Mouse (Mus musculus): ENCODE results near the gene Ugt2b38. TPM values are rescaled to one million over a fixed set of nuclear protein-coding genes. Genes with fewer than 3 reads are reported as not detected.
"Not testable (repeated sequence)": the region's sequence is repeated elsewhere in the genome, so short reads cannot be mapped to it uniquely, and the experiment has no call there.

The Ugt2b38 gene
- polyA plus RNA-seq, 1 experiment from 2014 or later: not detected

DNA sequence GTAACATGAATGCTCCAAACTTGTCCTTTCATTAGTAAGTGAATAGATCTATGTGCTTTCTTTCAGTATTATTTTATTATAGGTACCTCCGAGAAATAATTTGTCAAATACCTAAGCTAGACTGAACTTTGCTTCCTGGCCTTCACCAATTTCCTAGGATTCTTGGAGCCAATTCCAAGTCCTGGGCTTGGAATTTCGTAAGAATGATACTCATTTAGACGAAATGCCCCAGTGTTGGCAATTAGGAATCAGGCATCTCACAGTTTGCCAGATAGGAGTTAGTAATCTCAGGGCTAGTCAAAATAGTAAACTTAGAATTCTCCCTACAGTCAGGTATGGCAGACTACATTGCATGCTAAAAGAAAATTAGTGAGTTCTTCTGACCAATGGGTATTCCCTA lies 1.7 kb upstream of the Ugt2b38 start:
- WGBS: 67% methylated on average over 3 of the region's 3 CpGs
- H3K4me1 ChIP-seq (ENCODE audit: insufficient read depth, low read depth, low read length): no peaks in the 10 kb centered on the region
- H3K4me2 ChIP-seq (replicated peaks; ENCODE audit: low read depth, low read length): no peak overlapping the region
- ATAC-seq (no peak), DNase-seq (ENCODE audit: low spot score) (no peak)
- H3K36me3 ChIP-seq (ENCODE audit: insufficient read depth, low read length): no peaks in the 10 kb centered on the region
- no peaks in the 10 kb centered on the region for H3K9me3 ChIP-seq (ENCODE audit: low read length)
- TF ChIP-seq EP300 (IDR thresholded peaks at IDR 0.05) (no peak), CTCF (IDR thresholded peaks at IDR 0.05) (no peak)
- H3K27me3 ChIP-seq (replicated peaks; ENCODE audit: insufficient read depth, low read length): no peaks in the 10 kb centered on the region
- H3K9ac ChIP-seq (replicated peaks; ENCODE audit: low read depth): no peak overlapping the region
- no peak overlapping the region for H3K4me3 ChIP-seq (ENCODE audit: low read depth, low read length)
- no peak overlapping the region for H3K27ac ChIP-seq (ENCODE audit: low read length)

DNA sequence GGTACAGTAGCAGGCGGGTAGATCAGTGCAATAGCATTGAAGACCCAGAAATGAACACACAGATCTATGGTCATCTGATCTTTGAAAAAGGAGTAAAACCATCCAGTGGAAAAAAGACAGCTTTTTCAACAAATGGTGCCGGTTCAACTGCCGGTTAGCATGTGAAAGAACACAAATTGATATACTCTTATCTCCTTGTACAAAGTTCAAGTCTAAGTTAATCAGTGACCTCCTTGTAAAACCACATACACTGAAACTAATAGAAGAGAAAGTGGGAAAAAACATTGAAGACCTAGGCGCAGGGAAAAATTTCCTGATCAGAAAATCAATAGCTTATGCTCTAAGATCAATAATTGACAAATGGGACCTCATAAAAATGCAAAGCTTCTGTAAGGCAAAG lies 27.0 kb downstream of the Ugt2b38 start:
- no peak overlapping the region for H3K4me2 ChIP-seq (replicated peaks; ENCODE audit: low read depth, low read length)
- ATAC-seq (no peak), DNase-seq (ENCODE audit: low spot score) (no peak)
- no peaks in the 10 kb centered on the region for H3K4me1 ChIP-seq (ENCODE audit: insufficient read depth, low read depth, low read length)
- no peak for TF ChIP-seq EP300 (IDR thresholded peaks at IDR 0.05)
- no peak for TF ChIP-seq CTCF (IDR thresholded peaks at IDR 0.05)
- WGBS: 83% methylated on average over 4 of the region's 4 CpGs
- no peaks in the 10 kb centered on the region for H3K36me3 ChIP-seq (ENCODE audit: insufficient read depth, low read length)
- no peaks in the 10 kb centered on the region for H3K9me3 ChIP-seq (ENCODE audit: low read length)
- no peaks in the 10 kb centered on the region for H3K27me3 ChIP-seq (replicated peaks; ENCODE audit: insufficient read depth, low read length)
- H3K9ac ChIP-seq (replicated peaks; ENCODE audit: low read depth): no peak overlapping the region
- no peak overlapping the region for H3K4me3 ChIP-seq (ENCODE audit: low read depth, low read length)
- H3K27ac ChIP-seq (ENCODE audit: low read length): no peak overlapping the region

- no peaks in the 10 kb centered on the region for H3K36me3 ChIP-seq (ENCODE audit: insufficient read depth, low read length)
- ATAC-seq (peak; percentile 40; the same call in 1 of the 2 replicates), DNase-seq (ENCODE audit: low spot score) (peak; percentile 45)
Measured at GRCm38 (mm10) chr5:87390818-87391217, 33.2 kb downstream of the Ugt2b38 start.

GRCm38 (mm10) chr5:87380234-87380633 lies 43.8 kb downstream of the Ugt2b38 start:
- no peak overlapping the region for H3K4me3 ChIP-seq (ENCODE audit: low read depth, low read length)
- H3K27ac ChIP-seq (ENCODE audit: low read length): no peak overlapping the region
- ATAC-seq (no peak), DNase-seq (ENCODE audit: low spot score) (no peak)
- no peak overlapping the region for H3K4me2 ChIP-seq (replicated peaks; ENCODE audit: low read depth, low read length)
- H3K27me3 ChIP-seq (replicated peaks; ENCODE audit: insufficient read depth, low read length): no peaks in the 10 kb centered on the region
- 34% methylated on average over 2 of the region's 2 CpGs for WGBS
- no peak overlapping the region for H3K9ac ChIP-seq (replicated peaks; ENCODE audit: low read depth)
- no peaks in the 10 kb centered on the region for H3K4me1 ChIP-seq (ENCODE audit: insufficient read depth, low read depth, low read length)
- H3K9me3 ChIP-seq (ENCODE audit: low read length): no peaks in the 10 kb centered on the region
- TF ChIP-seq CTCF (IDR thresholded peaks at IDR 0.05) (no peak), EP300 (IDR thresholded peaks at IDR 0.05) (no peak)
- no peaks in the 10 kb centered on the region for H3K36me3 ChIP-seq (ENCODE audit: insufficient read depth, low read length)

More at GRCm38 (mm10) chr5:87390818-87391217, 33.2 kb downstream of the Ugt2b38 start:
- Histone ChIP-seq H3K4me3 (ENCODE audit: low read depth, low read length) (no peak overlapping the region), H3K4me2 (replicated peaks; ENCODE audit: low read depth, low read length) (no peak overlapping the region), H3K9me3 (ENCODE audit: low read length) (no peaks in the 10 kb centered on the region), H3K4me1 (ENCODE audit: insufficient read depth, low read depth, low read length) (no peaks in the 10 kb centered on the region), H3K9ac (replicated peaks; ENCODE audit: low read depth) (no peak overlapping the region), H3K27ac (ENCODE audit: low read length) (no peak overlapping the region), H3K27me3 (replicated peaks; ENCODE audit: insufficient read depth, low read length) (no peaks in the 10 kb centered on the region)
- no peak for TF ChIP-seq EP300 (IDR thresholded peaks at IDR 0.05)
- no peak for TF ChIP-seq CTCF (IDR thresholded peaks at IDR 0.05)
- 61% methylated on average over 2 of the region's 2 CpGs for WGBS

DNA sequence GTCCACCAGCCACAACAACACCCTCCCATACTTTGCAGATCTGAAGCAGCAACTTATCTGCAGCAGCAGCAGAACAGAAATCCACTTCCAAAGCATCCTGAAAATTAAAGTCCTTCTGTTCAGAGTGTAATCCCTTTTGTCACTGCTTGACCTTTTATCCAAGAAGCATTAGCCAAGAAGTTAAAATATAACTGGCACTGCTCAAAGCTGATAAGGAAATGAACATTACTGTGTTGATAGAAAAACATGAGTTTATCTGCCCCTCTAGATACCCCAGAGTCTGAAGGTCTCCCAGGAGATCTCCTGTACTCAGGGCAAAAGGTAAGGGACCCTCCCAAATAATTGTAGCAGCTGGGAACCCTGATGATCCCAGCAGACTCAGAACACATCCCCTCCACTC lies 44.2 kb downstream of the Ugt2b38 start:
- Histone ChIP-seq H3K4me1 (ENCODE audit: insufficient read depth, low read depth, low read length) (no peaks in the 10 kb centered on the region), H3K4me3 (ENCODE audit: low read depth, low read length) (no peak overlapping the region), H3K4me2 (replicated peaks; ENCODE audit: low read depth, low read length) (no peak overlapping the region), H3K9me3 (ENCODE audit: low read length) (no peaks in the 10 kb centered on the region), H3K36me3 (ENCODE audit: insufficient read depth, low read length) (no peaks in the 10 kb centered on the region), H3K9ac (replicated peaks; ENCODE audit: low read depth) (no peak overlapping the region), H3K27ac (ENCODE audit: low read length) (no peak overlapping the region), H3K27me3 (replicated peaks; ENCODE audit: insufficient read depth, low read length) (no peaks in the 10 kb centered on the region)
- TF ChIP-seq CTCF (IDR thresholded peaks at IDR 0.05) (no peak), EP300 (IDR thresholded peaks at IDR 0.05) (no peak)
- ATAC-seq (no peak), DNase-seq (ENCODE audit: low spot score) (no peak)

DNA sequence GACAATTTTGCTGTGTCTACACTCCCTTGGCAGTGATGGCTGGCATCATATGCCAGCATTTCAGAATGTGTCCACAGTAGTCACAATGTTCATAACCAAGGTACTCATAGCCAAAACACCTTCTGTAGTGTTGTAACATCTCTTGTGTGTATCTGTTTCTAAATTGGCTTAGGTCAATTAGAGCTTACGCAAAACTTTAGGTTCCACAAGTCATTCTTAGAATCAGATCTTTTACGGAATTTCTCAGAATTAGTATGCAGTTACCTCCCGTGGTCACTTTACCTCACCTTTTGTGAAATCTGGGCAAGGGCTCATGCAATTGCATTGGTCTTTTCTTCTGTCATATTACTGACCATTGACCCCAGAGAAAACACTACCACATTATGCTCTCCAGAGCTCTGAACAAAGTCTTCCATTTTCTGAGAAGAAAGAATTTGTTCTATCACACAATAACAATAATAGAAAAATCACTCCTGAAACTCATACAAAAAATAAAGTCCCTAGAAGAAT lies 48.1 kb downstream of the Ugt2b38 start:
- TF ChIP-seq EP300 (IDR thresholded peaks at IDR 0.05) (no peak), CTCF (IDR thresholded peaks at IDR 0.05) (no peak)
- Histone ChIP-seq H3K9ac (replicated peaks; ENCODE audit: low read depth) (no peak overlapping the region), H3K4me3 (ENCODE audit: low read depth, low read length) (no peak overlapping the region), H3K36me3 (ENCODE audit: insufficient read depth, low read length) (no peaks in the 10 kb centered on the region), H3K4me1 (ENCODE audit: insufficient read depth, low read depth, low read length) (no peaks in the 10 kb centered on the region), H3K27ac (ENCODE audit: low read length) (no peak overlapping the region), H3K4me2 (replicated peaks; ENCODE audit: low read depth, low read length) (no peak overlapping the region), H3K9me3 (ENCODE audit: low read length) (no peaks in the 10 kb centered on the region), H3K27me3 (replicated peaks; ENCODE audit: insufficient read depth, low read length) (no peaks in the 10 kb centered on the region)
- no peak for DNase-seq (ENCODE audit: low spot score)
- ATAC-seq: no peak
- 84% methylated on average over 3 of the region's 3 CpGs for WGBS

- Histone ChIP-seq H3K36me3 (ENCODE audit: insufficient read depth, low read length) (no peaks in the 10 kb centered on the region), H3K27me3 (replicated peaks; ENCODE audit: insufficient read depth, low read length) (no peaks in the 10 kb centered on the region), H3K9me3 (ENCODE audit: low read length) (no peaks in the 10 kb centered on the region), H3K9ac (replicated peaks; ENCODE audit: low read depth) (no peak overlapping the region), H3K4me3 (ENCODE audit: low read depth, low read length) (no peak overlapping the region), H3K27ac (ENCODE audit: low read length) (no peak overlapping the region), H3K4me1 (ENCODE audit: insufficient read depth, low read depth, low read length) (no peaks in the 10 kb centered on the region), H3K4me2 (replicated peaks; ENCODE audit: low read depth, low read length) (no peak overlapping the region)
- WGBS: 58% methylated on average over 1 of the region's 1 CpGs
- no peak for DNase-seq (ENCODE audit: low spot score)
- ATAC-seq: no peak
- no peak for TF ChIP-seq CTCF (IDR thresholded peaks at IDR 0.05)
- TF ChIP-seq EP300 (IDR thresholded peaks at IDR 0.05): no peak
Measured at GRCm38 (mm10) chr5:87373502-87373863, 50.5 kb downstream of the Ugt2b38 start.

DNA sequence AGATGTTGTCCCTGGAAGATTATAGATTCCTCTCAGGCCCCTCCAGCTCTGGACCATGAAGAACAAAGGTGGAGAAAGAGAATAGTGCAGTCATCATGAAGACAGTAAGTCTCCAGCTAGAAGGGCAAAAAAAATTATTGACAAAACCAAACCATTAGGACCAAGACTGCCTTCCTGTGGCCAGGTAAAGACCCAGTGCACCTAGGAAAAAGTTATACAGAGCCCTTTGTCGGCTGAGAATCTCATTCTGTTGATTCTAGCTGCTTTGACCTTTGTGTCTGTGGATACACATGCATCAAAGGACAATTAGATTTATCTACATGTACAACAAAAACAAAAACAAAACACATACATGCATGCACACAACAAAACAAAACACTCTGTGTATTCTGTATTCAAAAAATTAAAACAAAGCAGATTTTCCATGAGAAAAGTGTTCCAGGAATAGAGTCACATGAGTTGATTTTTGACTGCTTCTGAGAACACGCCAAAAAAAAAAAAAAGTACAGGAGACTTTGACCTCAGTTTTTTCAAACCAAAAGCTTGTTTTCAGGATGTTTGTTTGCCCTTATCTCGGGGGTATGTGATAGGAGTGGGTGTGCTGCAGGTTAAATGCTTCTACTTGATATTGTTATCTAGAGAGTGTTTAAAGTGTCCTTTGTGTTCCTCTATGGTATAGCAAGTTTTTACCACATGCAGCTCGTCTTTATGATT lies 51.1 kb downstream of the Ugt2b38 start:
- not testable (repeated sequence) for H3K36me3 ChIP-seq (ENCODE audit: insufficient read depth, low read length); H3K27ac ChIP-seq (ENCODE audit: low read length); DNase-seq (ENCODE audit: low spot score); H3K4me3 ChIP-seq (ENCODE audit: low read depth, low read length); H3K9ac ChIP-seq (replicated peaks; ENCODE audit: low read depth); ATAC-seq; H3K27me3 ChIP-seq (replicated peaks; ENCODE audit: insufficient read depth, low read length); H3K4me1 ChIP-seq (ENCODE audit: insufficient read depth, low read depth, low read length); H3K9me3 ChIP-seq (ENCODE audit: low read length); H3K4me2 ChIP-seq (replicated peaks; ENCODE audit: low read depth, low read length)
- WGBS: 46% methylated on average over 4 of the region's 4 CpGs
